Mouse (Mus musculus) cerebellum, adult 2 months (tissue): ENCODE results near the gene Sigmar1.
"Not testable (repeated sequence)": the region's sequence is repeated elsewhere in the genome, so short reads cannot be mapped to it uniquely, and the experiment has no call there.

ENCODE experiments used
- CTCF ChIP-seq: fragments of 200-500 bp; IDR thresholded peaks from 2 replicates; pipeline ENCODE4 v1.5.1; 2011; ENCODE audit warnings: low read depth, mild to moderate bottlenecking, control low read depth, low read length, moderate library complexity, borderline replicate concordance; ENCODE audit not compliant: insufficient read depth
- POLR2A ChIP-seq: fragments of 200-500 bp; IDR thresholded peaks from 2 replicates; pipeline ENCODE4 v1.6.1; 2011; ENCODE audit warnings: low read length, control low read depth, borderline replicate concordance; ENCODE audit not compliant: insufficient read depth

GRCm38 (mm10) chr4:41695800-41696199 lies 60.2 kb downstream of the Sigmar1 start:
- TF ChIP-seq POLR2A, CTCF: not testable (repeated sequence)
